Mouse (Mus musculus): ENCODE measurements around the gene Mroh2a. TPM values are rescaled to one million over a fixed set of nuclear protein-coding genes. Genes with fewer than 3 reads are reported as not detected.
A peak's percentile ranks its signal among the peaks of the same experiment; 100 is the strongest.

Gene Mroh2a
- polyA plus RNA-seq, 1 experiment from 2014 or later, result 2.2 TPM

DNA sequence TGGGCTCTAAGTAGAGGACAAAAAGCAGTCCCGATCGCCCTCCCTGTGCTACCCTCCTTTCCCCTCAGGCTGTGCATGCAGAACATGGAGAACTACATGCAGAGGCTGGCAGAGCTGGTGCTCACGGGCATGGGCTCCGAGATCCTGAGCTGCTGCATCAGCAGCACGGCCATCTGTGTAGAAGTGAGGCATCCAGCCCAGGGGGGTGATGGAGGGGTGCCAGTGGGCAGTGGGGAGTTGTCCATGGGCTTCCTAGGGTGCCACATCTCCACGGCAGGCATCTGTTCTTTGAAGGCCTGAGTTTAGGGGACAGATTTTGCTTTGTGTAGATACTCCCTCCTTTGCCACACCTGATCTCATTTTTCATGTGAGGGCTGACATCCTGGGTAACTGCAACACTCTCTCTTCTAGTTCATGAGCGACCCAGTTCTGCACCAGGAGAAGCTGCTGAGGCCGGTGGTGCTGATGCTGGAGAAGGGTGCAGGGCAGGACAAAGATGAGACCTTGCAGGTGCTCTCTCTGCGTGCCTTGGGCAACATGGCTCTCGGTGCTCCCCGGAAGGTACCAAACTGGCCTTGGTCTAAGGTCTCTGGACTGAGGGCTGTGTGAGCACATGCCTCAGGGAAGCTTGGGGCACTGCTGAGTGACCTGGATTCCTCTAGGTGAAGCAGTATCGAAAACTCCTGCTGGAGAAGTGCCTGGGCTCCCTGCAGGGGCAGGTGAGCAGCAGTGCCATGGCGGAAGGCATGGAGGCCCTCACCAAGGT is 29.4 kb downstream of the Mroh2a start:
- Histone ChIP-seq H3K27me3 (no peaks in the 10 kb centered on the region), H3K9me3 (peaks cover 21% of the 10 kb centered on the region), H3K4me3 (no peak overlapping the region), H3K4me1 (peaks cover 7% of the 10 kb centered on the region), H3K36me3 (peaks cover 21% of the 10 kb centered on the region), H3K4me2 (no peak overlapping the region), H3K27ac (no peak overlapping the region), H3K9ac (no peak overlapping the region)
- ATAC-seq (ENCODE audit: insufficient number of reproducible peaks, low FRiP score, low TSS enrichment, low read depth), result no peak
- WGBS, result 77% methylated on average over 13 of the region's 13 CpGs

DNA sequence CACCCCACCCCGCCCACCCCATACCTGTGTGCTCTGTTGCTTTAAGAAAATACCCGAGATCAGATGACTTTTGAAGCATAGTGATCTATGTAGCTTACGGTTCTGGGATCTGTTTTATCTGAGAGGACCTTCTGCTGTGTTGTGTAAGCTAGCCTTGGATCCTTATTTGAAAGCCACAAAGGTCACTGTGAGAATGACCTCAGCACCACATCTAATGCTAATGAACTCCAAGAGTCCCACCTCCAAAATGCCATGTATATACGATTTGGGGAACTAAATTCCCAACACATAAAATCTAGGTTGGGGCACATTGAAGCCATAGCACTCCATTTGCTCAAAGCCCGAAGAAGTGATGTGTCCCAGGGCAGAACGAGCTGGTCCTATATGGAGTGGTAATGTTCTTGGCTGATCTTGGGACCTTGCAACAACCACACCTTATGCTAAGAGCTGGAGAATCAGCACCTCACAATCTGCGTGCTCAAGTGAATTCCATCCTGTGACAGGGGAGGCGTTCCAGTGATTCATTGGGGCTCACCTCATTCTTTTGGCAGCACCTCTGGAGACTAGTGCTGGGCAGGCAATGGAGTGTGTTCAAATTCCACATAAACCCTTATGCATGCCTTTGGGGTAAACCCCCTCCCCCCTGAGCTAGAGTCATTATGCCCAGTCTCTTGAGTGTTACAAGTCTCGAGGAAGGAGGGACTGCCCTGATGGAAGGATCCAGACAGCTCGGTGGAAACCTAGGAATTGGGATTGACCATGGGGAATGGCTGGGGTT is 30.3 kb downstream of the Mroh2a start:
- H3K36me3 ChIP-seq, result peaks cover 30% of the 10 kb centered on the region
- H3K27ac ChIP-seq, result no peak overlapping the region
- H3K4me3 ChIP-seq, result no peak overlapping the region
- no peak overlapping the region for H3K4me2 ChIP-seq
- peaks cover 14% of the 10 kb centered on the region for H3K4me1 ChIP-seq
- no peaks in the 10 kb centered on the region for H3K27me3 ChIP-seq
- no peak overlapping the region for H3K9ac ChIP-seq
- peaks cover 16% of the 10 kb centered on the region for H3K9me3 ChIP-seq
- ATAC-seq (ENCODE audit: insufficient number of reproducible peaks, low FRiP score, low TSS enrichment, low read depth), result no peak
- 69% methylated on average over 10 of the region's 10 CpGs for WGBS

DNA sequence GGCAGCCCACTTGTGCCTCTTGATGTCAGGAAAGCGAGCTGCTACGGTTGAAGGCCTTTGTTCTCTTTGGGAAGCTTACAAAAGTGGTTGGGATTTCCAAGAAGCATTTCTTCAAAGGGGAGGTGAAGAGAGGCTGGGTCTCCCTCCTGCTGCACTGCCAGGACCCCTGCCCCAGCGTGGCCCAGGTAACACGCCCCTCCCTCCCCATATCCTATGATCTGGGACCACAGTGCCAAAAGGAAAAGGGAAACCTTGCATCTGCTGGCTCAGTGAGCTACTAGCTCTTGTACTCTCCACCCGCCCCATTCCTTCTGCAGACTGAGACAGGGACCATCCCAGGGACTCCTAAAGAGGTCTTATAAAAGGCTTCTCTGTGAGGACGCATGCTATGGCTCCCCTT is 30.9 kb downstream of the Mroh2a start:
- H3K27ac ChIP-seq, result no peak overlapping the region
- no peaks in the 10 kb centered on the region for H3K27me3 ChIP-seq
- 83% methylated on average over 6 of the region's 6 CpGs for WGBS
- H3K4me3 ChIP-seq, result no peak overlapping the region
- no peak overlapping the region for H3K9ac ChIP-seq
- peaks cover 14% of the 10 kb centered on the region for H3K4me1 ChIP-seq
- H3K9me3 ChIP-seq, result 0 out of 2 replicates have a peak, but pooled peaks cover 10% of the 10 kb centered on the region
- no peak for ATAC-seq (ENCODE audit: insufficient number of reproducible peaks, low FRiP score, low TSS enrichment, low read depth)
- no peak overlapping the region for H3K4me2 ChIP-seq
- peaks cover 36% of the 10 kb centered on the region for H3K36me3 ChIP-seq

DNA sequence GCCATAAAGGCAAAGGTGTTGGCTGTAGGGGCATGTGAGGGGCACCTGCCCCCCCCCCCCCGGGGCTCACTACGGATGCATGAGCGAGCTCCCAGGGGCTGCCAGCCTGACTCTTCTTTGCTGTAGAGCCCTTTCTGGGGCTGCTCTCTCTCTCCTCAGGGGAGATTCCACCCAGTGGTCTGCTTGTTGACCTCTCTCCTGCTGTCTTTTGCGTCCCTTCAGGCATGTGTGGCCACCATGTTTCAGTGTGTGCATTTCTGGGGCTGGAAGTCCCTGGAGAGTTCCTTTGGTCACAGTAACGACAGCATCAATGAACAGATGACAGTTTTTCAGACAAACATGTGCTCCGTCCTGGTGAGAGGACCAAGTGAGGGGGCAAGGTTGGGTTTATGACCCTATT is 31.6 kb downstream of the Mroh2a start:
- 0 out of 2 replicates have a peak, but pooled peaks cover 5% of the 10 kb centered on the region for H3K9me3 ChIP-seq
- no peak for ATAC-seq (ENCODE audit: insufficient number of reproducible peaks, low FRiP score, low TSS enrichment, low read depth)

GRCm38 (mm10) chr1:88258881-88259642 is 32.3 kb downstream of the Mroh2a start:
- no peak overlapping the region for H3K4me3 ChIP-seq
- no peak for ATAC-seq (ENCODE audit: insufficient number of reproducible peaks, low FRiP score, low TSS enrichment, low read depth)
- peaks cover 14% of the 10 kb centered on the region for H3K4me1 ChIP-seq
- 0 out of 2 replicates have a peak, but pooled peaks cover 5% of the 10 kb centered on the region for H3K9me3 ChIP-seq
- 72% methylated on average over 8 of the region's 8 CpGs for WGBS
- H3K9ac ChIP-seq, result no peak overlapping the region
- peaks cover 50% of the 10 kb centered on the region for H3K36me3 ChIP-seq
- no peaks in the 10 kb centered on the region for H3K27me3 ChIP-seq
- peak overlapping the region; percentile 1; the same call in 1 of the 2 replicates for H3K27ac ChIP-seq
- H3K4me2 ChIP-seq, result no peak overlapping the region

More for the DNA sequence above, 31.6 kb downstream of the Mroh2a start:
- H3K36me3 ChIP-seq, result peaks cover 42% of the 10 kb centered on the region
- H3K4me2 ChIP-seq, result no peak overlapping the region
- no peak overlapping the region for H3K4me3 ChIP-seq
- no peak overlapping the region for H3K9ac ChIP-seq
- 66% methylated on average over 6 of the region's 6 CpGs for WGBS
- no peak overlapping the region for H3K27ac ChIP-seq
- no peaks in the 10 kb centered on the region for H3K27me3 ChIP-seq
- peaks cover 14% of the 10 kb centered on the region for H3K4me1 ChIP-seq

GRCm38 (mm10) chr1:88259643-88260024 is 32.8 kb downstream of the Mroh2a start:
- H3K4me1 ChIP-seq, result peaks cover 14% of the 10 kb centered on the region
- no peak overlapping the region; the same call in 1 of the 2 replicates for H3K27ac ChIP-seq
- H3K9ac ChIP-seq, result no peak overlapping the region
- no peak overlapping the region for H3K4me2 ChIP-seq
- H3K4me3 ChIP-seq, result no peak overlapping the region
- H3K27me3 ChIP-seq, result no peaks in the 10 kb centered on the region
- no peak for ATAC-seq (ENCODE audit: insufficient number of reproducible peaks, low FRiP score, low TSS enrichment, low read depth)
- WGBS, result 77% methylated on average over 4 of the region's 4 CpGs
- 0 out of 2 replicates have a peak, but pooled peaks cover 5% of the 10 kb centered on the region for H3K9me3 ChIP-seq
- peaks cover 55% of the 10 kb centered on the region for H3K36me3 ChIP-seq

GRCm38 (mm10) chr1:88260114-88260513 is 33.3 kb downstream of the Mroh2a start:
- Histone ChIP-seq H3K4me2 (no peak overlapping the region), H3K9me3 (0 out of 2 replicates have a peak, but pooled peaks cover 3% of the 10 kb centered on the region), H3K4me3 (no peak overlapping the region), H3K27me3 (no peaks in the 10 kb centered on the region), H3K36me3 (peaks cover 60% of the 10 kb centered on the region), H3K27ac (no peak overlapping the region; the same call in 1 of the 2 replicates), H3K4me1 (peaks cover 14% of the 10 kb centered on the region), H3K9ac (no peak overlapping the region)
- peak; percentile 11 for ATAC-seq (ENCODE audit: insufficient number of reproducible peaks, low FRiP score, low TSS enrichment, low read depth)
- WGBS, result 79% methylated on average over 6 of the region's 6 CpGs

DNA sequence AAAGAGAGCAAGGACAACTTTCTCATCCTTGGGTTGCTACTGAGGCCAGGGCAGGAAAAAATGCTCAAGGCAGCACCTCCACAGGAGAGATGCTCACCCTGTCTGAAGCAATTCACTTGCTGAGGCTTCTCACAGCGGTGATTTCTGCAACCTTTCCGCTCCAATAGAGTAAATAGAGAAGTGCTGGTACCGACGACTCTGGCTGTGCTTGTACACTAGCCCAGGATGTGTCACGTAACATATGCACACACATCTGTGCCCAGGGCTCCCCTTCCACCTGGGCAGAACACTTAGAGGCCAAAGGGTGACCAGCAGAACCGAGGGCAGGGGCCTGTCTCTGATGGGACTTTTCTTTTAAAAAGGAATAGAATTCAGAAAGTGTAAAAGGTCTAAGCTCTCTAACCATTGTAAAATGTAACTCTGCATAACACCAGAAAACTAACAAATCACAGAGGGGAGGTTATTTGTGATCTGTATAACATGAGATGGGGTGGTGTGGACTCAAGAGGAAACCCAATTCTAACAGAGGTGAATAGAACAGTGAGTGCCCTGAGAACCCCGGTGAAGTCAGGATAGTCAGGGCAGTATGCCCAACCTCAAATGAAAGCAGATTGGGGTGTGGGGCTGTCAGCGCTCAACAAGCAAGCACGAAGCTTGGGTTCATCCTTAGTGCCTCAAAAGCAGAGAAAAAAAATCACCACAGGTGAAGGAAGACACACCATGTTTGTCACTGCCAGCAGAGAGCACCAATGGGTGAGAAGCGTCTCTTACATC is 34.0 kb downstream of the Mroh2a start:
- H3K4me2 ChIP-seq, result no peak overlapping the region
- ATAC-seq (ENCODE audit: insufficient number of reproducible peaks, low FRiP score, low TSS enrichment, low read depth), result no peak
- no peak overlapping the region for H3K9ac ChIP-seq
- no peak overlapping the region for H3K27ac ChIP-seq
- no peak overlapping the region for H3K4me3 ChIP-seq
- WGBS, result 83% methylated on average over 10 of the region's 10 CpGs
- H3K9me3 ChIP-seq, result no peaks in the 10 kb centered on the region
- peaks cover 67% of the 10 kb centered on the region for H3K36me3 ChIP-seq
- H3K27me3 ChIP-seq, result no peaks in the 10 kb centered on the region
- peaks cover 14% of the 10 kb centered on the region for H3K4me1 ChIP-seq

- Histone ChIP-seq H3K36me3 (peaks cover 76% of the 10 kb centered on the region), H3K4me1 (peaks cover 14% of the 10 kb centered on the region), H3K9ac (no peak overlapping the region), H3K27me3 (no peaks in the 10 kb centered on the region), H3K4me3 (no peak overlapping the region), H3K4me2 (no peak overlapping the region), H3K9me3 (no peaks in the 10 kb centered on the region), H3K27ac (no peak overlapping the region; the same call in 1 of the 2 replicates)
- ATAC-seq (ENCODE audit: insufficient number of reproducible peaks, low FRiP score, low TSS enrichment, low read depth), result no peak
- WGBS, result 80% methylated on average over 7 of the region's 7 CpGs
Observed at GRCm38 (mm10) chr1:88261706-88262105, 34.9 kb downstream of the Mroh2a start.

DNA sequence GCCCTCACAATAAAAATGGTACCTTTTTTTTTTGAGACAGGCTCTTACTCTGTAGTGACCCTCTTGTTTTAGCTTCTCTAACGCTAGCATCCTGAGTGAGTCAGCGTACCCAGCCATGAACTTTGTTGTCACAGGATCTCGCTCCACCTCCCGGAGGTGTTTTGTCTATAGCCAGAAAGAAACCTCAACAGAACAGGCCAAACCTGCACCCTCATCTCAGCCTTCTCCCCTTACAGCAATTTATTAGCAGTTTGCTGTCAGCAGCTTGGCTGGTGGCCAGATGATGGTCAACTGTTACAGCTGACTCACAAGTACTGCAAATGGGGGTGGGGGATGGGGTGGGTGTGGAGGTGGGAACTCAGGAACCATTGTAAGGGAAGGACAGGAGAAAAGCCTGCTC is 35.5 kb downstream of the Mroh2a start:
- Histone ChIP-seq H3K9ac (no peak overlapping the region), H3K27ac (no peak overlapping the region; the same call in 1 of the 2 replicates), H3K4me1 (peaks cover 14% of the 10 kb centered on the region), H3K4me2 (no peak overlapping the region), H3K9me3 (no peaks in the 10 kb centered on the region), H3K4me3 (no peak overlapping the region), H3K27me3 (no peaks in the 10 kb centered on the region), H3K36me3 (peaks cover 81% of the 10 kb centered on the region)
- ATAC-seq (ENCODE audit: insufficient number of reproducible peaks, low FRiP score, low TSS enrichment, low read depth), result 0 out of 2 replicates have a peak, but pooled peaks have one; percentile 1
- WGBS, result 70% methylated on average over 4 of the region's 4 CpGs

- Histone ChIP-seq H3K27ac (0 out of 2 replicates have a peak overlapping the region, but pooled peaks have one; percentile 0), H3K4me3 (no peak overlapping the region), H3K9me3 (no peaks in the 10 kb centered on the region), H3K9ac (no peak overlapping the region), H3K27me3 (no peaks in the 10 kb centered on the region), H3K4me2 (no peak overlapping the region), H3K36me3 (peaks cover 88% of the 10 kb centered on the region), H3K4me1 (peaks cover 14% of the 10 kb centered on the region)
- 68% methylated on average over 6 of the region's 6 CpGs for WGBS
- no peak for ATAC-seq (ENCODE audit: insufficient number of reproducible peaks, low FRiP score, low TSS enrichment, low read depth)
Observed at GRCm38 (mm10) chr1:88262961-88263360, 36.2 kb downstream of the Mroh2a start.
